Mouse (Mus musculus) gastrocnemius, postnatal 10 days (tissue): ENCODE measurements around the gene Ctu2. TPM values are rescaled to one million over a fixed set of nuclear protein-coding genes. Genes with fewer than 3 reads are reported as not detected.

Experiments used
- DNase-seq: peaks from one replicate; pipeline ENCODE4 v3.0.0; 2021; ENCODE audit warnings: mixed read lengths
- long read RNA-seq, 2 experiments: library from polyadenylated mRNA; stranded (forward); transcript quantifications; one replicate each; pipeline ENCODE4 v2.0.0; 2021
- total RNA-seq, 2 experiments: library from RNA; stranded (reverse); gene quantifications; 2 replicates each; pipeline ENCODE4 v1.2.3; 2021

Ctu2 gene
- 10 to 100 TPM; 12.0 to 13.3 TPM for total RNA-seq
- long read RNA-seq, experiment 1, transcript Ctu2-201 (15 exons, 3,066 nt) = major isoform, 9 of 12 reads
- long read RNA-seq, experiment 1, partial matches to known transcripts = 1 of 12 reads
- long read RNA-seq, experiment 1, other reads (novel, unspliced or antisense) = 0 of 12 reads
- long read RNA-seq, experiment 2, transcript Ctu2-201 (15 exons, 3,066 nt) = major isoform, 16 of 18 reads
- long read RNA-seq, experiment 2, partial matches to known transcripts = 2 of 18 reads
- long read RNA-seq, experiment 2, other reads (novel, unspliced or antisense) = 0 of 18 reads

- DNase-seq = peak; percentile 95
Measured at GRCm38 (mm10) chr8:122475580-122476320, at the start of gene Ctu2, which contains the start of gene Rnf166. Ctu2 (plus strand) TSS chr8:122476143. Rnf166 (minus strand) TSS chr8:122476064.

GRCm38 (mm10) chr8:122426145-122426544 lies 49.8 kb upstream of the Ctu2 start:
- no peak for DNase-seq

- DNase-seq = no peak
Measured at GRCm38 (mm10) chr8:122427607-122428006, 48.3 kb upstream of the Ctu2 start.

DNA sequence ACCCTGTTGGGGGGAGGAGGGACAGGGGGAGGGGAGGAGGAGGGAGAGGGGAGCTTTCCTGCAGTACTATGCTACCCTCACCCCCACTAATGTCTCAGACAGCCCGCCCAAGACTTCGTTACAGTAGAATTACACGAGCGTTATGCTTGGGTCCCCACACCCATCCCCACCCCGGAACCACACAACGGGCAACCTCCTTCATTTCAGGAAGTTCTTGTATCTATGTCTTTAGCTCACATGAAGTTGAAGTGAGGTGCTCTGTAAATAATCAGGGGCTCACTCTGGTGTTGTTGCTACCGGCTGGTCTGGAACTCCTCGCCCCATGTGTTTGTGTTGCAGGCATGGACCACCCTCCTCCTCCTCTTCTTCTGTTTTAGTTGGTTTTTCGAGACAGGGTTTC lies 47.8 kb upstream of the Ctu2 start:
- no peak for DNase-seq

DNA sequence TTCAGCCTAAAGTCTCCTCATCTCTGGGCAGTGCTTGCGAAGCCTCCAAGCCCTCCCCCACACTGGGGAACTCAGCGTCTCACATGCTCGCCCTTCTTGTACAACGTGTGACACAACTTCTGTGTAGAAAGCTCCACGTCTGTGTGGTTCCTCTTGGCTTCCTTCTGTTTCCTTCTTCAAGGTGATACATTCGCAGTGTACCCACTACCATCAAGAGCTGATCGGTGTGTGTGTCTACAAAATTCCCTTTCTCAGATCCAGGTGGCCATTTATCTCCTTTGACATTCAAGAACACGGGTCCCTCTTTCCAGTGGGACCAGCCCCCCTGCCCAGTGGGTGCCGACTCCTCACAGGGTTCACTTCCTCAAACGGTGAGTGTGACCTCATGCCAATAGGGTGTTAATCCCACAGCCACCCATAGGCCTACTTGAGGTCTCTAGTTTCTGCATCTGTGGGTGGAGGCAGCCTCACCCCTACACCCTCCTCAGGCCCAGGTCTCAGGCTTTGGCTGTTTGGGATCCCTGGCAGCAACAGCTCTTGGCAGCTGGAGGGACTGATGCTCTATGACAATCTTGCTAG lies 45.8 kb upstream of the Ctu2 start:
- DNase-seq = no peak

GRCm38 (mm10) chr8:122430646-122431045 lies 45.3 kb upstream of the Ctu2 start:
- no peak for DNase-seq

GRCm38 (mm10) chr8:122431694-122432442 lies 44.1 kb upstream of the Ctu2 start:
- DNase-seq = peak; percentile 39

GRCm38 (mm10) chr8:122432443-122433268 lies 43.3 kb upstream of the Ctu2 start, which contains the start of gene Cyba:
Cyba (minus strand) TSS chr8:122432930.
- peak; percentile 68 for DNase-seq

- DNase-seq = no peak
Measured at GRCm38 (mm10) chr8:122433269-122433905, 42.6 kb upstream of the Ctu2 start.

DNA sequence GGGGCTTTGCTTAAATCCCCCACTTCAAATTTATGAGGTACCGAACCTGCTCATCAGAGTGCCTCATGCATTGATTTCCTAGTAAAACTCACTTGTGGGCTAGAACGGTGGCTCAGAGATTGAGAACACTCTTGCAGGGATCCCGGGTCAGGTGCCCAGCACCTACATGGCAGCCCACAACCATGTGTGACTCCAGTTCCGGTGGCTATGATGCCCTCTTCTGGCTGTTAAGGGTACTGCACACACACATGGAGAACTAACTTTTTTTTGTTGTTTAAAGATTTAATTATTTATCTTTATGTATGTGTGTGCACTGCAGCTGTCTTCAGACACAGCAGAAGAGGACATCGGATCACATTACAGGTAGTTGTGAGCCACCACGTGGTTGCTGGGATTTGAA lies 40.6 kb upstream of the Ctu2 start:
- no peak for DNase-seq

GRCm38 (mm10) chr8:122436146-122436545 lies 39.8 kb upstream of the Ctu2 start:
- no peak for DNase-seq

- DNase-seq = no peak
Measured at GRCm38 (mm10) chr8:122436586-122437125, 39.3 kb upstream of the Ctu2 start.

GRCm38 (mm10) chr8:122437708-122438331 lies 38.1 kb upstream of the Ctu2 start:
- no peak for DNase-seq

DNA sequence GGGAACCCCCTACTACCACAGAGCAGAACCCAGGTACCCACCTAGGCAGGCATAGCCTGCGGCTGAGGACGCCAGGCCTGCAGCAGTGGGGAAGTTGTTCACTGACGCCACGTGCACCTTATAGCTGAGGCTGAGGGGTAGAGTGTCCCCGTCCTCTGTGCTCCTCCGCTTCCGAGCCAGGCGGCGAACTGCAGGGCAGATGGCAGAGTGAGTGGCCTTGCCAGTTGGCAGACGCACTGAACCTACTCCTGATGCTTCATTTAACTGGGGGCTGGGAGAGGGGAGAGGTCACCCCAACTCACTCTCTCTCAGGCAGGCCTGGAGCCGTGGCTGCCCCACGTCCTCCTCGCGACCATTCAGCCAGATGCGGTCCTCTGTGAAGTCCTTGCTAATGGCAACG lies 36.6 kb upstream of the Ctu2 start:
- DNase-seq = no peak

DNA sequence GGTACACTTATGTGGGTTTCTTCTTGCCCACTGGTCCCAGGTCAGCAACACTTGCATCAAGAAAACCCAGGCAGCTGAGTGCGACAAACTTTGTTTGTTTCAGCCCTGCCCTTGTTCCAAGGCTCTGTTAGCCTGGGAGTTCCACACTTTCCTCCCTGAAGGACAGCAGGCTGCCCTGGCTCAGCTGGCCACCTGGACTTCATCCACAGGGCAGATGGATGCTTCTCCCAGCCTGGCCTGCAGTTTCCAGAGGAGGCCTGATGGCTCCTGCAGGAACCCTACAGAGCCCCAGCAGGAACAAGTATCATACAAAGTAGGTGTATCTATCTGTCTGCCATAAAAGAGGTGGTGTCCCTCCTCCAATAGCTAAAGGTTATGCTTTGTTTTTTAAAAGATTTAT lies 34.6 kb upstream of the Ctu2 start:
- DNase-seq = no peak

GRCm38 (mm10) chr8:122442356-122442755 lies 33.6 kb upstream of the Ctu2 start:
- no peak for DNase-seq

GRCm38 (mm10) chr8:122442781-122443180 lies 33.2 kb upstream of the Ctu2 start:
- no peak for DNase-seq

DNA sequence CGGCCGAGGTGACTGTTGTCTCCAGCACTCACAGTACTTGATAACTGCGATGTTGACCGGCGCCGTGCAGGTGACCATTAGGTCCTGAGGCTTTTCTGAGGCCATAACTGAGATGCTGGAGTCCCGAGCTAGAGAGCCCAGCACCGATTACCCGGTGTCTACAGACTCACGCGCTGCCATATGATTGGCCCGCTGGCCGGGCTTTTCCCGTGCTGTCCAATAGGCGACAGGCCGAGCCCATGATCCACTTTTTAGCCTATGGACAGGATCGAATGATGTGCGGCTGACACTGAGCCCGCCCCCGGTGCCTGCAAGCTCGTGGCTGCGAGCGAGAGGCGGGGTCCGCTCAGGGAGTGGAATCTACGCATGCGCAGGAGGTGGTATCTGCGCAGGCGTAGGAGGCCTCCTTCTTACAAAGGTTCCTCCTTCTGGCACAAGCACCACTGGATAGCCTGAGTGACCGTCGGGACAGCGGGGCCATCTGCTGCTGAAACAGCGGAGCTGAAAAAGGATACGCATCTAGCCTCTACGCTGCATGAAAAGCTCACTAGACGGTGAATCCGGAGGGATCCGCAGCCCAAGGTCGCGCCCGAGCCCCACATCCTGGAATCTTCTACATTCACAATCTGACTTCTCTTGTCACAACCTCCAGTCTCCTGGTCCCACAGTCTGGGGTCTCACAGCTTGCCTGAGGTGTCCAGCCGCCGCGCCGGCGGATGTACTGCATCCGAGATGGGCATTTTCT lies 32.5 kb upstream of the Ctu2 start, which contains the start of gene Mvd:
Gene Mvd (minus strand): TSS at position 161 of the 745 bp plus-strand sequence.
- DNase-seq = peak; percentile 97

DNA sequence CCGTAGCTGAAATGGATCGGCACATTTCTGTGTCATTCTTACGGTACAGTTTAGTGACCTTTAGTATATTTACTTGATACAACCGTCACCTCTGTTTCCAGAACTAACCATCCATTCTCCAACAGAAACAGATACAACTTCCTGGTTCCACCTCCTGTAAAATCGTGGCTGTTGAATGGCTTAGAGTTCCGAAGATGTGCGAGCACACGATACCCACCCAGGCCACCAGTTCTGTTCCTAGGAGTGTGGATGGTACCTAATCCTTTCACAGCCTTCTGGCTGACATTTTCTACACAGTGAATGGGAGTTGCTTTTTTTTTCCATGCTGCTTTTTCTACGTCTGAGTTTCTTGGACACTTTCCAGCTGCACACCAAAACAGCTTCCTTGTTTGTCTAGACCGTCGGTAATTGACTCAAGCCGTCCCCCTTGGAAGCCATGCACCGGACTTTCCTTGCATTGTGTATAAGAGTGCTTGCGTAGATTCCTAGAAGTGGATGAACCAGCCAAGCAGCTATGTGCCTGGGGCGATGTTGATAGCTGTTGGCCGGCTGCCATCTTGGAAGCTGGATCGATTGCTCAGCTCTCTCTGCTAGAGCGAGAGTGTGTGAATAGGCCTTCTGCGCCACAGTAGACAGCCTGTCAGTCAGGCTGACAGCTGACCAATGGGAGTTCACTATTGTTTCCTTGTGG lies 31.7 kb upstream of the Ctu2 start:
- DNase-seq = peak; percentile 84
